Mouse (Mus musculus): Measurements from ENCODE around the gene Slc29a3.

Gene Slc29a3

GRCm38 (mm10) chr10:60668591-60668990, 84.0 kb downstream of the Slc29a3 start:
- DNase-seq (ENCODE audit: low spot score), result no peak
